Mouse (Mus musculus): Measurements from ENCODE around the gene Acat2.
"Not testable (repeated sequence)": the region's sequence is repeated elsewhere in the genome, so short reads cannot be mapped to it uniquely, and the experiment has no call there.

DNA sequence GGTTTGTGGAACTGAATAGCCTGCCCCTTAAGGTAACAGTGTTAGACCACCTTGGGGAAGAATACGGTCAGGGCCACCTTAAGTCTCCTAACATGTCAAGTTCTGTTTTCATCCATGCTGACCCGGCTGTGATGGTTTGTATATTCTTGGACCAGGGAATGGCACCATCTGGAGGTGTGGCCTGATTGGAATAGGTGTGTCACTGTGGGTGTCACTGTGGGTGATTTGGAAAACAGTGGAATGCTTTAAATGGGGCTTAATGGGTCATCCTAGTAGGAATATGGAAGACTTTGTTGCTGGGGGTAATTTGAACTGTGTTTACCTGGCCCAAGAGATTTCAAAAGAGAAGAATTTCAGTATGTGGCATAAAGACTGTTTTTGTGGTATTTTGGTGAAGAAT lies 43.9 kb upstream of the Acat2 start:
- TF ChIP-seq CTCF (IDR thresholded peaks at IDR 0.05; ENCODE audit: control insufficient read depth, insufficient read depth, low read length); POLR2A (IDR thresholded peaks at IDR 0.05; ENCODE audit: borderline replicate concordance, control insufficient read depth, low read depth, low read length): not testable (repeated sequence)
